Mouse (Mus musculus) common myeloid progenitor, adult 5-6 weeks (primary cell): ENCODE measurements at regions not wholly inside any gene's neighbourhood (a gene's known extent, or its start where the extent isn't known, plus 50 kb on each side); places are given as distances from the start of the nearest gene placed in this dataset.

Experiments
- ATAC-seq: replicated peaks from 2 replicates; pipeline ENCODE4 v1.8.0; 2016; ENCODE audit warnings: low read depth, mild to moderate bottlenecking, moderate TSS enrichment, inconsistent platforms; ENCODE audit not compliant: poor library complexity, severe bottlenecking

DNA sequence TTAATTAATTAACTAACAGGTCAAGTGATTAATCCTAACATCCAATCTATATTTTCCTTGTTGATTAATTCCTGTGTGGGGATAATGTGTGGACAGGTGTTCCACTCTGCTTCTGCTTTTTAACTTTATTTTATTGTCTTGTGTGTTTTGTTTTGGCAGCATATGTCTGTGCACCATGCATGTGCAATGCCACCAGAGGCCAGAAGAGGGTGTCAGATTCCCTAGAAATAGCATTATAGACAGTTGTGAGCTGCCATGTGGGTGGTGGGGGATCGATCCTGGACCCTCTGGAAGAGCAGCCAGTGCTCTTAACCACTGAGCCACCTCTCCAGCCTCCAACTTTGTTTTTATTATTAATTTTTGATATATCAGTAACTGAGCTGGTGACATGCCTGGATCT, 65.6 kb downstream of the En1 start:
- ATAC-seq, result no peak

DNA sequence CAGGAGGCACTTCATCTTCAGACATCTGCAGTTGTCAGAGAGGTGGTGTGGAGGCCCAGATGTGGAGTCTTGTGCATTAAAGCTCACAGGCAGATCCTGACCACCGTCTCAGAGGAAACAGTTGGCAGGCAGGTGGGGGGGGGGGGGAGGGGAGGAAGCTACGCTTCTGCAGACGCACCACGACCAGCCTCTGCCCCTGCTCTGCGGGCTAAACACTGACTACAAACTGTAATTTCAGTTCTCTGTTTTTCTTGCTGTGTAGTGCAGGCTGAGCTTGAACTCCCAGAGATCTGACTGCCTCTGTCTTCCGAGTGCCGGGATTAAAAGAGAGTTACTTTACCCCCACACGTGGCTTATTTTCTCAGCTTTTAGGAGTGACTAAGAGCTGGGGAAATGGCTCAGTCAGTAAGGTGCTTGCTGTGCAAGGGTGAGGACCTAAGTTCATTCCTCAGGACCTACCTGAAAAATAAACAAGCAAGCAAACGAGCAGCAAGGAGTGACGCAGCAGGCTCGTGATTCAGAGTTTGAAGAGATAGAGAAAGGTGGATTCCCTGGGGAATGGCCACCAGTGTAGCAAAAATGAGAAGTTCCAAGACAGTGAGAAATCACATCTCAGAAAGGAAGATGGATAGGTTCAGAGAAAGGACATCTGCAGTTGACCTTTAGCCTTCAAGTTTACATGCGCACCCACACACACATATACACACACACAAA, 81.5 kb downstream of the En1 start:
- ATAC-seq, result no peak

DNA sequence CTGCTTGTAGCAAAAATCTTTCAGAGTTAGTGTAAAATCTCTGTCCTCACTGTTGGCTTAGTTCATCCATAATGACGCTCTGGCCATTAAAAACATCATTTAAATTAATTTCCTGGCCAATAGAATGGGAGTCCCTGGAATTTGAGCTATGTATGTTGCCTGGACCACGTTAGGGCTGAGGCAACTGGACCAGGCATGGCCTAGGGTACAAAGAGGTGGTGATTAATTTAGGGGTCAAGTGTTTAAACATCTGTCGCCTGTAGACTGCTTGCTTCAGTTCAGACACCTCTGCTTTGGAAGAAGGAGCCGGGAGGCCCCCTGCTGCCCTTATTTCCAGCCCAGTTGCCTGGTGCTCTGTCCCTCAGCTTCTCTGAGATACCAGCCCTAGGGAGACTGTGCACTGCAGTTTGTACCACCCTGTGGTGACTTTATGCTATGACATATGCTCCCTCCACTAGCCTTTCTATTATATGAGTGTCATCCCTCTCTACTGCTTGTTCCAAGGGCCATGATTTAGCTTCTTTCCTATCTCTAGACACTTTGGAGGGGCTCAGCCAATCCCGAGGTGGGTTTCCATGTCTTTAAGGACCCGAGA, 83.5 kb downstream of the En1 start:
- ATAC-seq, result peak; percentile 58; the same call in 1 of the 2 replicates

DNA sequence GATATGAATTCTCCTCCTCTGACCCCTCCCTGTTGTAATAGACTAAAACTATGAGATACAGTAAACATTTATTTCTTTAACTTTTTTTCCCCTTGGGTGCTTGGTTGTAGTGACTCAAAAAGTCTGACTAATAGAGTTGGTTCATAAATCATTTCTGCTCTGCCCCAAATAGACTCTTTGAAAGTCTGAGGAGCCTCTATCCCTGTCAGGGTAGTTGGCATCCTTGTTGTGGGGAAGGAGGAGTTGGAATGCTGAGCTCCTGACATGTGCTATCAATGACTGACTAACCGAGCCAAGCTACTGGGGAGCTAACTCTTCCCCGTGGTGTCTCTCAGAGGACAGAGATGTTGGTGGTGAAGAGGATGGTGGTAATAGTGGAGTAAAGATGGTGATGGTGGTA, 89.4 kb downstream of the En1 start:
- no peak for ATAC-seq

DNA sequence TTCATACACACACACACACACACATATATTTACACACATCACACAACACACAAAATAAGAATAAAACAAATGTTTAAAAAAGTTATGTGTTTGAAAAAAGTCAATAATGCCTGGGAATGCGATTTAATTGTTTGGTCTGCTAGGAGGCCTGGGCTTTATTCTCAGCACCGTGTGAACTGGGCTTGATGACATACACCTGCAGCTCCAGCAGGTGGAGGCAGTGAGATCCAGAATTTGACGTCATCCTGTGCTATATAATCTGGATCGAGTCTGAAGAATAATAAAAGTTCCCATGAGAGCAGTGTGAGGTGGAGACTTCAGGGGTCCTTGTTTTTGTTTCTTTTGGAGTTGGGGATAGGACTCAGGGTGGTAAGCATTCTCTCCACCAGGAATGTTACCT, 96.0 kb downstream of the En1 start:
- ATAC-seq, result no peak

DNA sequence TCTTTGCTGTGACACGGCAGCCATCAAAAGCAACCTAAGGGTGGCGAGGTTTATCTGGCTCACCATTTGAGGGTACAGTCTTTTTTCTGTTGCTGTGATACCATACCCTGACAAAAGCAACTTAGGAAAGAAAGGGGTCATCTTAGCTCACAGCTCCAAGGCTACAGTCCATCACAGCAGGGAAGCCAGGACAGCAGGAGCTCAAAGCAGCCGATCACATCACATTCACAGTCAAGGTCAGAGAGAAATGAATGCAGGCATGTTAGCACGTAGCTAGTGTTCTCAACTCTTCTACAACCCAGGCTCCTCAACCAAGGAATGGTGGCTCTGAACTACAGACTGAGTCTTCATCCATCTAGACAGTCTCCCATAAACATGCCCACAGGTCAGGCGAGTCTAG, 102.0 kb downstream of the En1 start:
- ATAC-seq, result no peak

DNA sequence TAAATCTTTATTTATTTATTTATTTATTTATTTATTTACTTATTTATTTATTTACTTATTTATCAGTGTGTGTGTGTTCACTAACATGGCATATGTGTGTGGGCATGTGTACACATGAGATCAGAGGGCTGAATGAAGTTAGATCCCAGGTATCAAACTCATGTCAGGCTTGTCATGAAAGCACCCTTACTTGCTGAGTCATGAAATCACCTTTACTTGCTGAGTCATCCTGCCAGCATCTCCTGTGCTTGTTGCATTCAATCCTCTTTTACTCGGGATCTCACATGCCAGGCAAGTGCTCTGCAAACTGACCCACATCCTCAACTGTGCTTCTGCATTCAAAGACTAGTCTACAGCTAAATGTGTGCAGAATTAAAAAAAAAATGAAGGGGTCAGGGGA, 103.8 kb downstream of the En1 start:
- no peak for ATAC-seq

DNA sequence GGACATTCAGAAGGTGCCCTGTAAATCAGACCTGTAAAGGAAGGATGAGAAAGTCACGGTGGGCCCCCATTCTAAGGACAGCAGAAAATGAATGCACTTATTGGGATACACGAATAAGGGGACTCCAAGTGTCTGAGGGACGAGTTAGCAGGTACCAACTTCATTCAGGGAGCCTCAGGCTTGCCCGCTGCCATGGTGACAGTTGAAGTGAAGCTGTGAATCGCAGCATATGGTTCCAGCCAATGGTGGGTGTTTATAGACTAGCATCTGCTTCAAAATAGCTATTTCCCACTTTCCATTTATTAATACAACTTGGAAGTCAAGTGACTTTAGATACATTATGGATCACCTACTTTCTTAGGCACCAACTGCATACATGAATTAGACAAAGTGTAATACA, 106.3 kb downstream of the En1 start:
- ATAC-seq, result no peak

DNA sequence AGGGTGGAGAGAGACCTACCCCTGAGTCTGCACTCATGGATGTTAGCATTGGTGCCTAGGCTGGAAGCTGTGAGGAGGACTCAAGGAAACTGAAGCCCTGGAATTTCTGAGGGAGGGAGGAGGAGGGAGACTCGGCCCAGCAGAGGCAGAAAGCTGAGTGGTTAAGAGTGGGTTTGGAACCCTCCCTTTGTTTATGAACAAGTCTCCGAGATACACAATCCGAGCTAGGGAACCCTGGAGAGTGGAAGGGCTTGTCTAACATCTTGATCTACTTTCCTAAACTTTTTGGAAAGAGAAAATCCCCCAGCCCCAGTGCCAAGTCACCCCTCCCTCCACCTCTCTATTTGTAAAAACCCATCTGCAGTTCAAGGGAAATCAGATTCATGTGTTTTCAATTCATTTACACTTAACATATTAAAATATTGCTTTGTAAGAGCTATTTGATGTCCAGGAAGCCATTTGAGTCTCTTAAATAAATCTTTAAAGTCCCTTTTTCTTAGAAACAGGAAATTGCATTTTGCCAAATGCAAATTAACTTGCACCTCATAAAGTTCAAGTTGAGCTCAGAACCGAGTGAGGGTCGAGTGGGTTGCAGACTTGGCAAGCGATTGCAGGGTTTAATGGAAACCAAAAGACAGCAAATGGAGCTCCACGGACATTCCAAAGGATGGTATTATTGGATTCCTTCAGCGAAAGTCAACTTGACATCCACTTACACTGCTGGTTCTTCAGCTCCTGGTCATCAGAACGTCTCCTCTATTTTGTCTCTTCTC, 113.1 kb downstream of the En1 start:
- ATAC-seq, result no peak

DNA sequence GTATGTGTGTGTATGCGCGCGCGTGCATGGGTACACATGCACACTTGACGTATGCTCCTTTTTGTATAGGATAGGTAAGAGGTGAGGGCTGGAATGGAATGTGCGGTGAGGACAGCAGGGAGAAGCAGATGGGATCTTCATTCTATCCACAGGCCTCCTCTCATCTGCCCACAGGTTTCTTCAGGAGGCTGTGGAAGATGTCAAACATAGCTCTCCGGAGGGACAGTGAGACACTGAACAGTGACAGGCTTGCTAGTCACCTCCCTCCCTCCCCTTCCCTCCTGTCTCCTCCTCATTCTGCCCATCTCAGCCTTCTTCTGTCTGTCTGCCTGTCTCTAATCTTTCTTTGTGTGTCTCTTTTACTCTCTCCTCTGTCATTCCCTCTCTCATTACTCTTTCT, 124.6 kb downstream of the En1 start:
- ATAC-seq, result no peak

DNA sequence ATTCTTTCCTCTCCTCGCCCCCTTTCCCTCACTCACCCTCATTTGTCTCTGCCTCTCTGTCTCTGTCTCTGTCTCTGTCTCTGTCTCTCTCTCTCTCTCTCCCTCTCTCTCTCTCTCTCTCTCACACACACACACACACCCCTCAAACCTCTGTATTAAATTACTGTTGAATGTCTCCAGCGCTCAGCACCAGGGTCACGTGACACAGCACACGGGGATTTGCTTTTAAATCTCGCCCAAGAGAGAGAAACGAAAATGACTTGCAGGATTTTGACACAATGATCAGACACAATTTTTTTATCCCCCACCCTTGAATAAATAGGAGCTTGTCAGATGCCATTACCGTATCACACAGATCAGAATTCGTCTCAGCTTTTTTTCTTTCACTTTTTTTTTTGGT, 125.2 kb downstream of the En1 start:
- no peak for ATAC-seq

DNA sequence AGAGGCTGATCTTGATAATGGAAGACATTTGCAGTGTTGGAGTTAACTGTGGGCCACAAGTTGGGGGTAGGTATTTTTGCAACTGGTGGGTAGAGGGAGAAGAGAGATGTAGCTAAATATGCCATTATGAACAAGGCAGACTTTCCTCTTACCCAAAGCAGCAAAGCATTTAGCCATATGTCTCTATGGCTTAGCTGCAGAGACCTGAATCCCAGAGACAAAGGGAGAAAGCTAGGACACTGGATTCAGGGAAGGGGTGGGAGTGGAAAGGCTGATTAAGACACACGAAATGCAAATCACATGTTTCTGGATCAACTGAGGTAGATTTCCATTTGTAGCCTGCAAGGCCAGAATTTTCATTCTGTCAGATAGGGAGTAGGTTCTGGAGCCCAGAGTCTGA, 129.8 kb downstream of the En1 start:
- no peak for ATAC-seq

DNA sequence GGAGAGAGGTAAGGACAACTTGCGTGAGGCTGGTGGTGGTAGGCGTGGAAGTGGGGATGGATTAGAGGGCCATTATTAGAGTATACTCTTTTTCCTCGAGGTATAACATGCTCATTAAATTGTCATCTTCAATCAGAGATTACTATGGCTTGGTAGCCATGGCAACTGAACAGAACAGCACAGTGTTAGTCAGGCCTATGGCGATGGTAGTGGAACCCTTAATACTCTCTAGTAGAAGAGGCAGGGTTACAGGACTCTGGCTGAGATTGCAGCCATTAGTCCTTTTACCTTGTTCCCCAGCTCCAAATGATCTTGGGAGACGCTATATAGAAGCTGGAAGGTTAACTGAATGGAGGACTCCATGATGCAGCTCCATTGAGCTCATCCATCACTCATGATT, 131.5 kb downstream of the En1 start:
- no peak for ATAC-seq

DNA sequence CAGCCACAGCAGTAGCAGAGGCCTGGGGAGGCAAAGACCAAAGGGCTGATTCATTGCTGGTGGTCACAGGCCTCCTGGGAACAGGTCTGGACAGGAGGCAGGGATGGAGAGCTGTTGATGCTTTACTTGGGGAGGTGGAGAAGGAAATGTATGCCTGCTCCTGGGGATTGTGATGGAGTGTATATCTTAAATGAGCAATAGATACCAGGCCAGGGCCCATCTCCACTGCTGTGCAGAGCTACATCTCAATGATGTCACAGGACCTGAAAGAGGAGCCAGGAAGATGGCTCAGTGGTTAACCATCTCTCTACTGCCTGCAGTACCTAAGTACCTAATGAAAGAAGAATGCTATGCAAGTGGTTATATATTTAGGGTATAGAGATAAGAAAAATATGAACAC, 132.6 kb downstream of the En1 start:
- no peak for ATAC-seq

DNA sequence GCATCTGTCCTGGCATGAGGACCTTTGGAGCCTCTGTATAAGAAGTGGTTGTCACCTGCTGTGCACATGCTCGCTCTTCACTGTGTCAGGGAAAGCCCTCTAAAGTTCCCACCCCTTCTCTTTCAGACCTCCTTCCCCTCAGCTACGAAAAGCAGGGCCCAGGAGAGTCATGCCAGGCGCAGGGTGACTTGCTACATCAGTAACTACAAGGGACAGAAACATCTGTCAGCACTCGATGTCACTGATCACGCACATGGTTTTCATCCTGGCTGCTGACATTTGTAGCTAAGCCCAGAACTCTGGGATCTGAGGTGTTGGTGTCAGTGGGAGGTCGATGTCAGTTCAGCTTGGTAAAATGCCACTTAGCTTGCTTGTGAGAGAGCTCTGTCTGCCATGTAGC, 137.3 kb downstream of the En1 start:
- ATAC-seq, result no peak

DNA sequence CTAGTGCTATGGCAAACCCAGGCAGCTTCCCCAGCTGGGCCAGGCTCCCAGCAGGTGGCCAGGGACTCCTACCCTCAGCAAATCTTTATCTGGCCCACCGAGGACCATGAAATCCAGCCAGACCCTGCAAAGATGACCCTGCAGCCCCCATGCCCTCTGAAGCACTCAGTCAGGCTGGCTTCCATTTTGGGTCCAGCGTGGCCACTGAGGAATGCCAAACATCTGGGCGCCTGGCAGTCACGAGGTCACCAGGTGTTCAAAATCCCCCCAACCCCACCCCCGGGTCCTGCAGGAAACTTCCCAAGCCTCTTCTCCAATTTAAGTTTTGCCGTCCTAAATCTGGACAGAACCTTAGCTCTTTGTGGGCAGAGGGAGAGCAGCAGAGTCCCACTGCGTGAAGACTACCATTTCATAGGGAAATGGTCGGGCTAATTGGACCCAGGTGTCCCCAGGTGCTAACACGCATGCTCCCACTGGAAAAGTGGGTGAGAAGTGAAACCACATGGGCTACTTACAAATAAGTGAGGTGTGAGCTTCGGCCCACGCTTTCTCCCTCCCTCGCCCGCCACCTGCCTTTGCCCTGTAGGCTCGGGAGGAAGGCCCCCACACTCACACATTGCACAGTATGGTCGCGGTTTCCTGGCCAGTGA, 139.0 kb downstream of the En1 start:
- no peak for ATAC-seq

DNA sequence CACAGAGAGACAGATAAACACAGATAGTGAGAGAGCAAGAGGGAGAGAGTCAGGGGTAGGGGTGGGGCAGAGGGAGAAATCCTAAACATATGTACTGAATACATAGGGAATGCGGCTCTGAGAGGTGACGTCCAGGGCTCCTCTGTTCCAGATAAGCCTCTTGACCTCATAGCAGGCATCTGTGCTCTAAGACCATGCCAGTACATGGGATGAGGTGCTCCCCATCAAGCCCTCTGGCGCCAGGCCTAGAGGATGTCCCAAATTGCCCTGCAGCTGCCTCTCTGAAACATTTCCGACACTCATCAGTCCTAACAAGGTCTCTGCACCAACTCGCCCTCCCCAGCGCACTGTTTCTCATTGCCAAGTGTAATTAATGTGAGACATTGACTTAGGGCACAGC, 146.7 kb downstream of the En1 start:
- no peak for ATAC-seq

DNA sequence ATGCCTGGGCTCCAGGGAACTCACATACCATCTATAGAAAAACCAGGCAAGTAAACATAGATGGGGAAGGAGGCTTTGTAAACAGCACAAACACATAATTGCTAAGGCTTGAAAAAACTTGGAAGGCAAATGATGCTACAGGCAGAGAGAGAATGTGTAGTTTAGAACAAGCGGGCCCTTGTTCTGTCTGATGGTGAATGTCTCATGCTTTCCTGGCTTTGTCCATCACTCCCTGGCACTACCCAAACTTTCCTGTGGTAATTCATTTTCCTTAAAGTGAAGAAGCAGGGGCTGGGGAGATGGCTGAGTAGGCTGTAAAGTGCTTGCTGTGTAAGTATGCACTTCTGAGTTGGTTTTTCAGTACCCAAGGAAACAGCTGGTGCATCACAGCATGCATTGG, 151.2 kb downstream of the En1 start:
- ATAC-seq, result no peak

DNA sequence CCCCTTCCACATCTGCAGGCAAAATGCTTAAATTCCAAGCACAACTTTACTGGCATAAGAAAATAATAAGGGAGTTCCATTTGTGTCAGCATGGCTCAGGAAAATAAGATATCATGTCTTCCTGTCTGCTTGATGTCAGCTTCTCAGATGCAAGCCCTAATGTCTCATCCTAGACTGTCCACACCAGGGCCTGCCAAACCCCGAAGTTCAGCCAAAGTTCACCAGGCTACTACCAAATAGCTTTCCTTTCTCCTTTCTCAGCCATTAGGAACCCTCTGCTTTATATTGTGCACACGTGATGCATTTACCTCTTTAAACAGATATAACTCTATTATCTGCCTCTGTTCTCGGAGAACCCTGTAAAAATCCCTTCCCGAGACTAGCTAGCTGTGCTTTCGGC, 152.1 kb downstream of the En1 start:
- ATAC-seq, result no peak

DNA sequence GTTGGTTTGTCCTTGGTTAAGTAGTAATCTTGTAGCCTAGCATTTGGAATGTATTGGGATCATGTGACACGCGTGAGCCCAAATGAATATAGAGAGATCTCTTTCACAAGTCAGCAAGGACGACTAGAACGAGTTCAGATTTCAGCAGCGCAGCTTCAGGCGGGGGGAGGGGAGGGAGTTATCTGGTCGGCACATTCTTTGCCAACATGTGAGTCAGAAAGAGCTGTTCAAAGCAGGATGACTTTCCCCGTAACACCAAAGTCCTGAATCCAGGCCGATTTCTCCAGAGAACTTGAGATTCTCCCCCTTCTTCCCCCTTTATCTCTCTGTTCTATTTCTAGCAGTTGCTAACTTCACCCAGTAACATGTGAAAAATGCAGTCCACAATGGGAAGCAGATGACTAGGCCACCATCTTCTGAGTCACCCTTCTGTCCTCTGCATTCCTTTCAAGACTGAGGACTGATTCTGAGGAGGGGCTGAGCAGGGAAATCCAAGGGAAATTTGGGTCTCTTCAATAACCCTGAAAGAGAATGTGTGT, 155.1 kb downstream of the En1 start:
- no peak for ATAC-seq

DNA sequence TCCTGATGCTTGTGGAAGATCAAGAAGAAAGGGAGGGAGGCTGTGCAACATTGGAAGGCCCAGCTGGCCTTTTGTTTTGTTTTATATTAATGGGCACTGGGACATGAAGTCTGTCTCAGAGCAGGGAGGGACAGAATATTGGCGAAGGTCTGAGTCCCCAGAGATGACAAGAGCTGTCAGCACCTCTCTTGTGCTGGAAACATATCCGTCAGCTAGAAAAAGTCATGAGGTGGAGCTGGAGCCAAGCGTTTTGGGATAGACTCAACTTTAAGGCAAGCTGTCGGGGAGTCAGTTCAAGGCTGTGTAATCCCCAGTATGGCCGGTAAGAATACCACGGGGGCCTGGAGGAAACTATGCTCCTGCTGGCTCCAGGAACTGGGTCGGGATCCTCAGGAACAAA, 156.0 kb downstream of the En1 start:
- no peak for ATAC-seq
